Mouse (Mus musculus) olfactory bulb, adult 2 months (tissue): ENCODE measurements around the gene Ncl.

ENCODE experiments used
- CTCF ChIP-seq: fragments of 200-500 bp; IDR thresholded peaks from 2 replicates; pipeline ENCODE4 v1.5.1; 2012; ENCODE audit warnings: low read depth, mild to moderate bottlenecking, low read length, moderate library complexity; ENCODE audit not compliant: insufficient read depth
- POLR2A ChIP-seq: fragments of 200-500 bp; IDR thresholded peaks from 2 replicates; pipeline ENCODE4 v1.6.1; 2012; ENCODE audit warnings: mild to moderate bottlenecking, low read depth, low read length, moderate library complexity; ENCODE audit not compliant: insufficient read depth

GRCm38 (mm10) chr1:86302532-86302931 is 56.7 kb downstream of the Ncl start, which contains the start of gene B3gnt7:
- TF ChIP-seq CTCF (no peak), POLR2A (no peak)
